Mouse (Mus musculus) Patski (cell line): ENCODE measurements around the gene Trpm1. TPM values are rescaled to one million over a fixed set of nuclear protein-coding genes. Genes with fewer than 3 reads are reported as not detected.

Source experiments
- ATAC-seq: fragments of 100-300 bp; one replicate; pipeline ENCODE4 v1.8.0; 2021
- CTCF ChIA-PET: fragments of 350-600 bp; sonication (Branson Sonifier 250); formaldehyde crosslinking; loops from one replicate; lab custom pipeline; 2022; ENCODE audit warnings: inconsistent platforms; lab: Charles Lee
- POLR2A ChIA-PET: fragments of 350-600 bp; sonication (Branson Sonifier 250); formaldehyde crosslinking; loops from one replicate; lab custom pipeline; 2022; ENCODE audit warnings: antibody characterized with exemption, inconsistent platforms; lab: Charles Lee
- DNase-seq: peaks from one replicate; pipeline ENCODE4 v3.0.0-alpha.2; 2011; ENCODE audit warnings: low read depth, low spot score
- H3K27me3 ChIP-seq: fragments of 371-371 bp; one replicate; pipeline ENCODE4 v1.5.1; 2021
- CTCF ChIP-seq: fragments of 100-300 bp; IDR thresholded peaks from one replicate; pipeline ENCODE4 v1.5.1; 2021
- in situ Hi-C: fragments of 300-500 bp; cut with MboI; formaldehyde crosslinking; loops from 3 replicates; pipeline ENCODE4 v1.11.1; 2018; ENCODE audit warnings: low pct_unique_long_range_greater_than_20kb, mixed read lengths
- polyA plus RNA-seq: library from polyadenylated mRNA; unstranded; gene quantifications from one replicate; pipeline ENCODE4 v1.2.3, GENCODE M21; 2021

The Trpm1 gene
- polyA plus RNA-seq, 1 experiment from 2014 or later, result 0.28 TPM

DNA sequence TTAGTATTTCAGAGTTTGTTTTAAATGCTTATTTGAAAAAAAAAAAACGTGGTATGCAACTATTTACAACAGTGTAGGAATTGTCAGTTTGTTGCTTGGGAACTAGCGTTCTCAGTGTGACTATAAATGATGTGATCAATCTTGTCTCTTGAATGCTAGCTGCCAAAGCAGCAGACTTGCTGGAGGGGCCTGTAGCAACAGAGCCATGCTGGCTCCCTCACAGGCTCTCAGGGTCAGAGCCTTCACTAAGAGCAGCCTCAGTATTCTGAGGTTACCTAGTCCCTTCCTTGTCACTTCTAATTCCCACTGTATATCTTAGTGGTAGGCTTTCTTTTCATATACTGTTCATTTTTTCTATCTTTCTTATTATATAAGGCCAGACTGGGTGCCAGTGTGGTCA, 157.1 kb downstream of the Trpm1 start:
- DNase-seq (no peak), ATAC-seq (no peak)
- H3K27me3 ChIP-seq, result no peaks in the 10 kb centered on the region
- CTCF ChIA-PET, result interaction anchor here (1.6 to 2.0 kb wide), 2 partner anchors 10 to 19 kb away, joined by 5 read pairs; no protein-coding TSS in a partner anchor
- TF ChIP-seq CTCF, result no peak
- in situ Hi-C loops, result no loop called here
- POLR2A ChIA-PET, result no interaction called here

DNA sequence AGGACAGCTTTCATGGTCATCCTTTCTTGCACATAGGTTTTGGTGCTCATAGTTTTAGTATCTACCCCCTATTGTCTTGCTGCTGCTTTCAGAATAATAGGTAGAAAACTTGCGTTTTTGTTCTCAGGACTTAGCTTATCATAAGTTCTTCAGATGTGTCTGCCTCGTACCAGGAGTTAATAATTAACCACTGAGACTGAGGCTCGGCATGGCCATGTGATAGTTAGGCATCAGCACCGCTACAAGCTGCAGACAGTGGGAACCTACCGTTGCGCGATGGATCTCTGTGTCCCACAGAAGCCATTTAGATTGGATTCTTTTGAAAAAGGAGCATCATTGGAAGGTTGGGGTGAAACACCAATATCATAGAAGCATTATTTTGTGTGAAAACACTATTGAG, 159.2 kb downstream of the Trpm1 start:
- no peak for DNase-seq
- H3K27me3 ChIP-seq, result no peaks in the 10 kb centered on the region
- ATAC-seq, result no peak
- POLR2A ChIA-PET, result no interaction called here
- no peak for TF ChIP-seq CTCF
- CTCF ChIA-PET, result no interaction called here
- in situ Hi-C loops, result no loop called here

Other genes with a start within 250 kb of the Trpm1 start
- not detected for gene E030018B13Rik, start 237.0 kb upstream of the Trpm1 start, polyA plus RNA-seq
- gene Klf13, start 214.9 kb upstream of the Trpm1 start, polyA plus RNA-seq, result 20.0 TPM
- gene Mtmr10, start 133.8 kb downstream of the Trpm1 start, polyA plus RNA-seq, result 26.7 TPM
- 5.2 TPM for gene Fan1, start 220.3 kb downstream of the Trpm1 start, polyA plus RNA-seq
- 37.3 TPM for gene Mphosph10, start 238.4 kb downstream of the Trpm1 start, polyA plus RNA-seq
- gene Mcee, start 238.8 kb downstream of the Trpm1 start, polyA plus RNA-seq, result 65.9 TPM